Comparison of ENCODE assay signal across 21 mouse cellular contexts in the genomic region with DNA sequence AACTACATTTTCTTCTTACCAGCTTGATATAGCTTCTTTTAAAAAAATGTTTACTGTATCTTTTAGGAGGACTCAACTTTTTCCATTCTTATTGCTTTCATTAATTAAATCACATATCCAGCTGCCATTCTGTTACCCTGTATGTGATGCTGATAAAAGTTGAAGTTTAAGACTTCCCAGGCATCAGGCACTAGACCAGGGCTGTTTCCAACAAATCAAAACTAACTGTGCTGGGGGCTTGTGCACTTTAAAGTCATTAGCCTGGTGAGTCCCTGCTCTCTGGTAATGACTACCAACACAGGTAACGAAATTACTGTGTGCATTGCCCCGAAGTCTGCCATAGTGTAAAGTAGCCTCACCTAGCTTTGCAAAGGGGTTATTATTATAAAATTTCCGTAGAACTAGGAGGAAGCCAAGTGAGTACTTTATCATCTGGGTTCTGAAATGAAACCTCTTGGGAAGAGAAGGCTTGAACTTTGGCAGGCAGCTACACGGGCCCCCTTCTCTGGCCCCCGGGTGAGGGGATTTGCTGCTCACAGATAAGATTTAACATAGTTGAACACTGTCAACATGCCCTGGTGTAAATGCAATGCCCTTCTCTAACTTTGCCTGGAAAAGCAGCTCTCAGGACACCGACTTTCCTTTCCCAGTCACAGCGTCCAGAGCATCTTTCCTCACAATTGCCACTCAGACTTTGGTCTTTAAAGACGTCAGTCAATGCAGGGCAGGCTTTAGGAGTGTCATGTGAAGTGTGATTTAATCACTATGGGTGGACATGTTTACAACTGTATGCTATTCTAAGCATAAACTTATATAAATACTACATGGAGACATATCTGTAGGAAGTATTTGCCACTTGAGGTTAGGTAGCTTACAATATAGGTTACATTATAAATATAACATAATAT.
DNase-seq lines count a peak whose midpoint lies in the region; ATAC-seq and TF ChIP-seq lines count a peak whose summit lies in the region.
"Had no signal": no experiment of that assay in that cellular context is flagged by ENCODE, and none has a peak within 500 bp of the region (broad histone marks: within the 10 kb centered on the region; RNA-seq: fewer than 3 reads in every experiment).

No protein-coding gene starts in this region.

- peaks cover 8% of the 10 kb centered on the region; the same call in 1 of the 2 replicates for H3K4me1 ChIP-seq in heart, embryonic 11.5 days (ENCODE audit: control insufficient read depth, insufficient read depth, low read length)
- H3K4me1 ChIP-seq in heart, embryonic 15.5 days (replicated peaks): peaks cover 15% of the 10 kb centered on the region
- no peaks in the 10 kb centered on the region for H3K4me1 ChIP-seq in intestine, postnatal 0 days (replicated peaks; ENCODE audit: control insufficient read depth, insufficient read depth, low read length)
- H3K4me1 ChIP-seq: embryonic facial prominence, embryonic 13.5 days; forebrain, embryonic 12.5 days; hindbrain, embryonic 10.5 days had no signal

- DNase-seq in heart, postnatal 14 days: no peak
- DNase-seq in heart, adult 9 months (ENCODE audit: low spot score in 2 of 2): no peak
- peak; percentile 23 to 29 for DNase-seq in heart, postnatal 10 days
- no peak for DNase-seq in embryo, embryonic 11 days
- DNase-seq: adrenal gland, postnatal 14 days; cerebellum, adult 11-12 months; cerebellum, adult 9-10 months; cerebellum, postnatal 25 days; gastrocnemius, postnatal 10 days; kidney, adult 11 months had no signal

- intact Hi-C loops in heart, postnatal 14 days (cut with DNase I): no loop called here
- intact Hi-C loops in heart, postnatal 10 days (cut with DNase I): no loop called here

- 25% methylated on average over 8 of the region's 8 CpGs for WGBS in heart, embryonic 11.5 days (ENCODE audit: insufficient replicate concordance)
- 21% methylated on average over 8 of the region's 8 CpGs for WGBS in heart, embryonic 15.5 days
- WGBS in intestine, postnatal 0 days: 36% methylated on average over 8 of the region's 8 CpGs

- no peak overlapping the region for H3K4me3 ChIP-seq in heart, embryonic 11.5 days (ENCODE audit: low read depth, low read length)
- no peak overlapping the region for H3K4me3 ChIP-seq in heart, embryonic 15.5 days
- no peak overlapping the region for H3K4me3 ChIP-seq in intestine, postnatal 0 days (ENCODE audit: low read depth, low read length)
- H3K4me3 ChIP-seq: embryonic facial prominence, embryonic 13.5 days; forebrain, embryonic 12.5 days; hindbrain, embryonic 10.5 days had no signal

- no peaks in the 10 kb centered on the region for H3K27me3 ChIP-seq in heart, embryonic 11.5 days (ENCODE audit: control insufficient read depth, insufficient read depth, low read length)
- H3K27me3 ChIP-seq in heart, embryonic 15.5 days: no peaks in the 10 kb centered on the region
- no peaks in the 10 kb centered on the region for H3K27me3 ChIP-seq in intestine, postnatal 0 days (replicated peaks; ENCODE audit: control insufficient read depth, insufficient read depth, low read length)
- H3K27me3 ChIP-seq: CH12.LX; embryonic facial prominence, embryonic 13.5 days; forebrain, embryonic 12.5 days; Patski had no signal

- H3K9ac ChIP-seq in heart, embryonic 11.5 days (ENCODE audit: low read depth, low read length): no peak overlapping the region
- no peak overlapping the region for H3K9ac ChIP-seq in heart, embryonic 15.5 days
- H3K9ac ChIP-seq in intestine, postnatal 0 days (ENCODE audit: low read depth, low read length): no peak overlapping the region
- H3K9ac ChIP-seq: embryonic facial prominence, embryonic 13.5 days; forebrain, embryonic 12.5 days; hindbrain, embryonic 14.5 days had no signal

- ATAC-seq in heart, embryonic 11.5 days (replicated peaks; ENCODE audit: insufficient number of reproducible peaks, low FRiP score, low TSS enrichment): peak; percentile 69; the same call in 1 of the 2 replicates
- ATAC-seq in heart, embryonic 15.5 days (replicated peaks; ENCODE audit: insufficient number of reproducible peaks, insufficient read depth, low FRiP score, low read depth): peak; percentile 93
- peak; percentile 79 for ATAC-seq in intestine, postnatal 0 days
- ATAC-seq: activated CD4-positive, CD25-positive, alpha-beta regulatory T cell, adult 4 months; forebrain, embryonic 16.5 days; Patski had no signal

- peak overlapping the region; percentile 40; the same call in 1 of the 2 replicates for H3K4me2 ChIP-seq in heart, embryonic 11.5 days
- H3K4me2 ChIP-seq in heart, embryonic 15.5 days: peak overlapping the region; percentile 30
- H3K4me2 ChIP-seq in intestine, postnatal 0 days (replicated peaks; ENCODE audit: low read depth): peak overlapping the region; percentile 13; the same call in 1 of the 2 replicates
- H3K4me2 ChIP-seq: embryonic facial prominence, embryonic 13.5 days; forebrain, embryonic 12.5 days; hindbrain, embryonic 14.5 days had no signal

- TF ChIP-seq CTCF in intestine, postnatal 0 days (IDR thresholded peaks at IDR 0.05; ENCODE audit: low read depth): no peak

- no peaks in the 10 kb centered on the region for H3K9me3 ChIP-seq in heart, embryonic 11.5 days (replicated peaks; ENCODE audit: control insufficient read depth, low read length)
- H3K9me3 ChIP-seq in heart, embryonic 15.5 days (replicated peaks): no peaks in the 10 kb centered on the region
- no peaks in the 10 kb centered on the region for H3K9me3 ChIP-seq in intestine, postnatal 0 days (ENCODE audit: control insufficient read depth)
- H3K9me3 ChIP-seq: embryonic facial prominence, embryonic 13.5 days; forebrain, embryonic 12.5 days; hindbrain, embryonic 10.5 days had no signal

- peak overlapping the region; percentile 79 for H3K27ac ChIP-seq in heart, embryonic 11.5 days (ENCODE audit: low read depth, low read length)
- H3K27ac ChIP-seq in heart, embryonic 15.5 days: peak overlapping the region; percentile 67
- H3K27ac ChIP-seq in intestine, postnatal 0 days (ENCODE audit: low read depth, low read length): no peak overlapping the region
- H3K27ac ChIP-seq: embryonic facial prominence, embryonic 13.5 days; forebrain, embryonic 12.5 days; hindbrain, embryonic 10.5 days; hindbrain, embryonic 14.5 days had no signal

- H3K36me3 ChIP-seq in heart, embryonic 11.5 days (ENCODE audit: control insufficient read depth, insufficient read depth, low read length): no peaks in the 10 kb centered on the region
- H3K36me3 ChIP-seq in heart, embryonic 15.5 days: no peaks in the 10 kb centered on the region
- no peaks in the 10 kb centered on the region for H3K36me3 ChIP-seq in intestine, postnatal 0 days (ENCODE audit: control insufficient read depth, insufficient read depth)
- H3K36me3 ChIP-seq: embryonic facial prominence, embryonic 13.5 days; forebrain, embryonic 12.5 days; hindbrain, embryonic 10.5 days had no signal

Comparison
In these comparisons a context has a peak if more than half of its experiments do, and no peak if none do; other contexts are left out.
1. DNase-seq: peak in heart, postnatal 10 days (2 of 2); none in heart, postnatal 14 days (0 of 2), heart, adult 9 months (0 of 2) and embryo, embryonic 11 days (single experiment).
2. Peak in every context shown above with its lines, with median percentiles within 50 percentile points of each other: ATAC-seq and H3K4me2 ChIP-seq.